Mouse (Mus musculus): ENCODE results near the gene Zfp597.

DNA sequence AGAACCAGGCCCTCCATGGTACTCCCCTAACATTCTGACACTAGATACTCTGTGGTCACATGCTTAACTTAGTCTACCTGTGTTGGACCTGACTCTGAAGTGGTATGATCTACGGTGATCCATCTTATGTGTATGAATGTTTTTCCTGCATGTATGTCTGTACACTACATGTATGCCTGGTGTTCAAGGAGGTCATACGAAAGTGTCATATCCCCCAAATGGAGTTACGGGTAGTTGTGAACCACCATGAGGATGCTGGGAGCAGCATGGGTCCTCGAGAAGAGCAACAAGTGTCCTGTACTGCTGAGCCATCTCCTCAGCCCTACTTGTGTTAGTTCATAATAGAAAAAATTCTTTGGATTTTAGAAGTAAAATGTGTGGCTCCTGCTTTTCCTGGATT lies 8.0 kb downstream of the Zfp597 start:
- TF ChIP-seq MYOD1 (IDR thresholded peaks at IDR 0.05; ENCODE audit: control insufficient read depth in 1 of 3, insufficient read length in 2 of 3, low read depth in 2 of 3) (no peak), MAX (IDR thresholded peaks at IDR 0.05; ENCODE audit: low read depth) (no peak), POLR2A (IDR thresholded peaks at IDR 0.05; ENCODE audit: insufficient read length, low read depth) (no peak), E2F4 (IDR thresholded peaks at IDR 0.05; ENCODE audit: insufficient read depth) (no peak), USF1 (IDR thresholded peaks at IDR 0.05; ENCODE audit: low read depth) (no peak), TCF12 (IDR thresholded peaks at IDR 0.05; ENCODE audit: insufficient read depth, poor library complexity, severe bottlenecking) (no peak), CEBPB (IDR thresholded peaks at IDR 0.05; ENCODE audit: insufficient read depth, poor library complexity, severe bottlenecking) (no peak), POLR2AphosphoS2 (IDR thresholded peaks at IDR 0.05; ENCODE audit: insufficient read length, low read depth) (no peak), TCF3 (IDR thresholded peaks at IDR 0.05; ENCODE audit: insufficient read length, low read depth) (no peak), SRF (IDR thresholded peaks at IDR 0.05; ENCODE audit: control insufficient read depth, insufficient read length, low read depth) (no peak), MYOG (IDR thresholded peaks at IDR 0.05; ENCODE audit: control insufficient read depth in 1 of 3, insufficient read depth in 1 of 3, insufficient read length in 2 of 3, low read depth in 2 of 3) (no peak)

All from myocyte (in vitro differentiated cells).